Mouse (Mus musculus): Measurements from ENCODE around the gene Hexb. TPM values are rescaled to one million over a fixed set of nuclear protein-coding genes. Genes with fewer than 3 reads are reported as not detected.
"Not testable (repeated sequence)": the region's sequence is repeated elsewhere in the genome, so short reads cannot be mapped to it uniquely, and the experiment has no call there.

Gene Hexb
- total RNA-seq, 4 experiments from 2014 or later: 34.1 to 72.0 (median 50.7) TPM

DNA sequence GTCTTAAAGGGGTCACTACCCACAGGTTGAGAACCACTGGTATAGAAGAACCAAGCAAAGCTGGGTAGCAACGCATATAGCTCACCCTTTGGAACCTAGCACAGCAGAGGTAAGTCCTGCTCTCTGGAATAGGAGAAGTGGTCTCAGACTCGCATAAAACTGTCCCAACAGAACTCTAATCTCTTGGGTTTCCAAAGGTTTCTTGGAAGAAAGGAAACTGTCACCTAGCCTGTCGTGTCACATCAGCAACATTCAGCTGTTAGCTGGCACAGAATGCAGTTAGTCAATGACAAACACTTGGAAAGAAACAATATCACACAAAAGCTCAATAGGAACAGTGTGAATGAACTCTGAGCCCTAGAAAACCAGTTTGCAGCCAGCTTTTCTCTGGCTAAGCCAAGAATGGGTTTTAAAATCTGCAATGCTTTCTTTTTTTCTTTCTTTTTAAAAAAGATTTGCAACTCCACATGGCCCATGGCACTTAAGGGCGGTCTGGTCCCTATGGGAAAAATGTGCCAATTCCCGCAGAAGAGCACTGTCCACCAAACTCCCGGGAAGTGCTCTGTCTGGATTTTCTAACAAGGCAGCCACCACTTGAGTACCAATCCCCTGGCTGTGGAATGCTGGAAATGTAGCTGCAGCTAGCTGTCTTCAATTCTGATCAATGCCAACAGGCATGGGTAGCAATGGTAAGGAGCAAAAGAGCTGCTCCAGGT lies 17.9 kb downstream of the Hexb start:
- DNase-seq: no peak

DNA sequence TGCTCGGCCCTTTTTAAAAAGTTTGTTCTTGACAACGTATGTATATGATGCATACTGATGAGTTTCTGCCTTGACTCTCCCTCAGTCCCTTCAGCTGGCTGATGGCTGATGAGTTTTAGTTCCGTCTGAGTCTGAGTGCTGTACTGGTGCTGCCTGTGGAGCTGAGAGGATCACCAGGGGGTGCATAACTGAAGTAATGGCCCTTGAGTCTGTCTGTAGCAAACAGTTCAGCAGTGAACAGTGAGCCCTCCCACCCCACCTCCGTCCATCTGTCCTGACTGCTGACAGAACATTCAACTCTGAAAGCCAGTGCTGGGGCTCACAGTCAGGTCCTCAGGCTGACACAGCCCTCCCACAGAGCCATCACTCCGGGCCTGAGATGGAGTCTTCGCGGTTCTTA lies 19.2 kb downstream of the Hexb start:
- no peak for DNase-seq

GRCm38 (mm10) chr13:97176731-97177130 lies 21.4 kb downstream of the Hexb start:
- no peak for DNase-seq

GRCm38 (mm10) chr13:97175520-97176264 lies 22.5 kb downstream of the Hexb start:
- no peak for DNase-seq

DNA sequence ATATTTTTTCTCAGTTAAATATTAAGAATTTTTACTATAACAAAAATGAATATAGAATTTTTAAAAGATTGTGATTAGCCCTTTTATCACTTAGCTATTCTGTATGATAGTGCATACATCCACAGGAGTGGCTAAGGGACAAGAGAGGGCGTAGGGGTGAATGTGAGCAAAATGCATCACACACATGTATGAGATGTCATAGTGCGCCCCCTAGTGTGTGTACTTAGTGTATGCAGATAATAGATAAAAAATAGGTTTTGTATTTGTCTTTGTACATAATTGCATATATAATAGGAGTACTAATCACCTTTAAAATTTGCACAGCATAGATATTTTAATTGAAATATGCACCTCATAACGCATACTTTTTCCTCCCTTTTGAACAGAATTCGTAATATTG lies 52.3 kb downstream of the Hexb start:
- DNase-seq: no peak

DNA sequence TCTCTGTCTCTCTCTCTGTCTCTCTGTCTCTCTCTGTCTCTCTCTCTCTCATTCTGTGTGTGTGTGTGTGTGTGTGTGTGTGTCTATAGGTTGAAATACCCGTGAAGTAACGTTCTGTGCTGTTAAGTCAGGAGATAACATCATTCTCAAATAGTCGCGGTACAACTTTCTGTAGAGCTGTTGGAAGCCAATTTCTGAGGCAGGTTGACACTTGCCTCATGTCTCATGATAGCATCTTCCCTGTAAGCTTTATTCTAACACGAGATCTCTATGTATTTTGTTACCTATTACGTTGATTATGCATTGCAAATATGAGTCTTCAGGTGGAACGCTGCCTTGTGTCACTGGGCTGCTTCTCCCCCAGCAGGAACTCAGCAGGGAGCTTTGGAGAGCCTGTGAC lies 55.8 kb downstream of the Hexb start:
- DNase-seq: no peak

GRCm38 (mm10) chr13:97138404-97138931 lies 59.7 kb downstream of the Hexb start:
- not testable (repeated sequence) for DNase-seq

- DNase-seq: peak; percentile 85
Observed at GRCm38 (mm10) chr13:97137466-97138400, 60.4 kb downstream of the Hexb start, which contains the start of the genes Gfm2 and Nsa2. TSS of gene Gfm2 (plus strand) at chr13:97137937. TSS of gene Nsa2 (minus strand) at chr13:97137937.

GRCm38 (mm10) chr13:97130413-97130812 lies 67.7 kb downstream of the Hexb start:
- DNase-seq: not testable (repeated sequence)

- DNase-seq: not testable (repeated sequence)
Observed at GRCm38 (mm10) chr13:97129654-97130053, 68.5 kb downstream of the Hexb start.

Other genes starting within 250 kb of the Hexb start
- gene 1700029F12Rik, start 164.0 kb downstream of the Hexb start, total RNA-seq (2022): not detected
- gene Fam169a, start 131.1 kb downstream of the Hexb start, total RNA-seq (2022): 10 to 100 TPM in 2 of 4 experiments, 1 to 10 TPM in 2; 2.4 to 15.4 (median 8.6) TPM
- gene Gm6169, start 99.1 kb downstream of the Hexb start, total RNA-seq (2022): 10 to 100 TPM in 1 of 4 experiments, 1 to 10 TPM in 2, not detected in 1; 1.5 to 11.2 (median 7.5) TPM
- 10 to 100 TPM; 40.3 to 52.3 (median 41.8) TPM for gene Gfm2, start 60.4 kb downstream of the Hexb start, total RNA-seq (2022)
- 10 to 100 TPM; 42.2 to 64.1 (median 53.1) TPM for gene Nsa2, start 60.4 kb downstream of the Hexb start, total RNA-seq (2022)
- gene Enc1, start 42.7 kb upstream of the Hexb start, total RNA-seq (2022): 1 to 10 TPM; 4.3 to 8.7 (median 7.9) TPM

All from adrenal gland, adult 8-10 months (tissue).